Mouse (Mus musculus) heart, postnatal 14 days (tissue): ENCODE data around the gene Fn1. TPM values are rescaled to one million over a fixed set of nuclear protein-coding genes. Genes with fewer than 3 reads are reported as not detected.

Experiments used
- DNase-seq, 2 experiments: peaks; one replicate each; pipeline ENCODE4 v3.0.0; 2021 to 2022
- intact Hi-C: fragments of 180-260 bp; cut with DNase I; formaldehyde crosslinking; loops from one replicate; pipeline ENCODE4 v1.15.1; 2025
- long read RNA-seq, 2 experiments: library from polyadenylated mRNA; stranded (forward); transcript quantifications; one replicate each; pipeline ENCODE4 v2.0.0; 2021
- total RNA-seq, 2 experiments: library from RNA; stranded (reverse); gene quantifications; 2 replicates each; pipeline ENCODE4 v1.2.3; 2021

The Fn1 gene
- 100 to 1,000 TPM; 225 to 254 TPM for total RNA-seq
- long read RNA-seq, experiment 1, full-length matches to known transcripts = 16 of 63 reads
- long read RNA-seq, experiment 1, partial matches to known transcripts = 39 of 63 reads
- long read RNA-seq, experiment 1, other reads (novel, unspliced or antisense) = 8 of 63 reads
- long read RNA-seq, experiment 2, full-length matches to known transcripts = 16 of 49 reads
- long read RNA-seq, experiment 2, partial matches to known transcripts = 28 of 49 reads
- long read RNA-seq, experiment 2, other reads (novel, unspliced or antisense) = 5 of 49 reads

DNA sequence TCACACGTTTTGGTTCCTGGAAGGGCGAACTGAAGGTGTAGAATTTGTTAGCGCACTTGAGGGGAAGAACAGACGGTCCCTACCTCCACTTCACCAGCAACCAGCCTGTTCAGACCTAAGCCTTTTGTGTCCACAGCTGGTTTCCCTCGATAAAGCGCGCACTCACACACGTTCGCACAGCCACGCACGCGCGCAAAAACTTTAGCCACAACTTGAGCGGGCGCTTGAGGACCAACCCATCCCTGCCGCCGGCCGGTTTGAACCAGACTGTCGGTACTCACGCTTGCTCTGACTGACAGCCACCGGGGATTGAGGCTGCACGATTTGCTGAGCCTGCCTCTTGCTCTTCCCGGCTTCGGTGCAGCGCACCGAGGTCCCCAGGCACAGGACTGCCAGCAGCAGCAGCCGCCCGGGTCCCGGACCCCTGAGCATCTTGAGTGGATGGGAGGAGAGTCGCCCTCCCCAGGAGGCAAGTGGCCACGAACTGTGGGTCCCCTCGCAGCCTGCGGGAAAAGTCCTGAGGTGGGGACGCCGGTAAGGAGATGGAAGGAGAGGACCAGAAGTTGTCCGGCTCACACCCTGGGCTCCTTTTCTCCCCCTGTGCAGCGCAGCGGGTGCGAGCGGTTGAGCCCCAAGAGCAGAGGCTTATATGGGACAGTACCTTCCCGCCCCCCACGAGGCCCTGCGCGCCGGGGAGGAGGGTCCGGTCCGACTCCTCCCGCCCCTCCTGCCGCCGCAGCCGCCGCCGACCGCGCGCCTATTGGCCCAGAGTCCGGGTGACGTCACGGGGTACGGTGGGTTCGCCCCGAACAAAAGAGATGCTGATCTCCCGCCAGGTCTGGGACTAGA, at the start of gene Fn1:
Gene Fn1 (minus strand): TSS at position 650 of the 849 bp plus-strand sequence.
- intact Hi-C loops = loop anchor here (10.0 kb wide), 1 partner anchor 112 kb away; no protein-coding TSS in a partner anchor
- peak; percentile 93 to 95 for DNase-seq

DNA sequence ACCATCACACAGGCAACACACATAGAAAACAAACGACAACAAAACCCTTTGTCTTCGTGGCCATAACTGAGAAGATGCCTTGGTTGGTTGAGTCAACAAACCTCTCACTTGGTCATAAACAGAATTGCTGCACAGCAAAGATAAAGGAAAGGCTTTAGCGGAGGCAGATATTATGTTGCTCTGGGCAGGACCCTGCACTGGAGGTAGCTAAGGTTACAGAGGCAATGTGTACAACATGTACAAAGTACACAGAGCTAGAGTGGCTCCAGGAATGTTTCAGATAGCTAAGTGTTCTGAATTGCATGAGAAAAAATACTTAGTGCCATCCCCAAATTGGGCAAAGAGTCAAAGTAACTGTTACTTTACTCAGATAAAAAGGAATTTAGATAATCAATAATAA, 43.1 kb upstream of the Fn1 start:
- intact Hi-C loops = no loop called here
- no peak for DNase-seq

DNA sequence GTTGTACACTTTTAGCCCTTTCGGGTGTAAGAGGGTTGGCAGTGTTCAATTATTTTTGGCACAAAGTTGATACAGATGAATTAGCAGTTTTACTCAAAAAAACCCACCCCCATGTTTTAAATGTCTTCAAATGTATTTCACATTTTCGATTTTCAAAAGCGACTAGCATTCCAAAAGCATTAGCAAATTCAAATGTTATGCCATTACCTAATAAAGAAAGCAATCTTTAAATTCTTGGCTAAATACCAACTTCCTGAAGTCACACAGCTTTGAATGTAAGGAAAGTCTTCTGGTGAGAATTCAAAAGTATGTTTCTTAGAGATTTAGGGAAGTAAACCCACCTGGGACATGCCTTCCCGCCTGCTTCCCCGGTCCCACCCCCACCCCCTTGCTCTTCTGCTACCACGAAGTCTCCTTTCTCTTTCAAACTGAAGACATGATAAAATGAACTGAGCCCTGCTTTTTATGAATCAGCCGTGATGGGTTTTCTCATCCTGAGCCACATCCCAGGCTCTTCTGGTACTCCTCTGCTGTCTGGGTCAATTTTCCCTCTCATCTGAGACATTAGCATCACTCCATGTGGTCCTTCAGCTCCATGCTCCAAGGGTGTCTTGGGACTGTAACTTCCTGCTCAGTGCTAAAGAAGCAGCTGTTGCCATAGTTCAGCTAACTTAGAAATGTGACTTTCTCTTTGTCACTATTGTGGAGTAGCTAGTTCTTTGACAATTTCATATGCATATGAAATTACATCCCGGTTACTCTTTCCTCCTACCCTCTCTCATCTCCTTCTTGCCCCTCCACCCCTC, 38.7 kb upstream of the Fn1 start:
- DNase-seq = peak in 1 of 2 experiments; percentile 9
- intact Hi-C loops = no loop called here

DNA sequence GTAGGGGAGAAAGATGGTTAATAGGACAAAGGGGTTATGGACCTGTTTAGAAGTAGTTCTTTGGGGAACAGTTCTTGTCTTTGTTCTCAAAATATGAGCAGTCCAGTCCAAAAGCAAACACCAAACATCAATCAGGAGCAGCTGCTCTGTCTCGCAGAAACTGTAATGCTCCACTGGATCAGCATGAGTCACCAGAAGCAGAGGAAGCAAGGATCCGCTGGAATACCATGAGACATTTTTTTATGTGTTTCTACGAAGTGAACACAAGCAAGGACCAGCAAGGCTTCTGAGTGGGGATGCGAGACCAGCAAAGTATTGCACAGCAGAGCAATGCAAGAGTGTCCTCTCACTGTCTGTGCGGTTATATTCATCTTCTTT, 35.9 kb upstream of the Fn1 start:
- DNase-seq = no peak
- intact Hi-C loops = no loop called here

DNA sequence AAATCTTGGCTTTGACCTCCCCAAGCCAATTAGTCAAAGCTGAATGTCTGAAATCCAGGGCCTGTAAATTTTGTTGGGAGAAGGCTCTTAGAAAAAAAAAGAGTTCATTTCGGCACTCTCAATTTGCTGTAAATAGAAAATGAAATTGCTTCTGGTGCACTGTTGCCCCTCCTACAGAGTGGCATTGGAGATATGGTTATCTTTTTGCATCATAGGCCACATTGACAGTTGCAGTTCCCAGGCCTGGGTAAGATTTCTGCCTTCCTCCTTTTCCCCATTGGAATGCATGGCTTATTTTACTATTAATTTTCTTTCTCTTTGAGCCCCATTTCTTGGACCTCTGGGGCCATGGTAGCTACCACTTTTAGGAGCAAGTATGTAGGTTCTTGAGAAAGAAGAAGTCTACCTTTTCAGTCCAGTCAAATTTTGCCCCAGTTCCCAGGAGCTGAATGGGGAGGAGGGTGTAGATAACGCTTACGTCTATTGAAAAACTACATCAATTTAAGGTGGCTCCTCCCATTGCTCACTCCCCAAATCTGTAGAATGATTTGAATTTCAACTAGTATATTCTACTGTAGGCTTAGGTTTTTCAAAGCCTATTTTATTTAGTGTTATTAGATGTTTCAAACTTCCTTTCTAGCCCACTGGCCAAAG, 35.4 kb upstream of the Fn1 start:
- DNase-seq = no peak
- intact Hi-C loops = no loop called here

DNA sequence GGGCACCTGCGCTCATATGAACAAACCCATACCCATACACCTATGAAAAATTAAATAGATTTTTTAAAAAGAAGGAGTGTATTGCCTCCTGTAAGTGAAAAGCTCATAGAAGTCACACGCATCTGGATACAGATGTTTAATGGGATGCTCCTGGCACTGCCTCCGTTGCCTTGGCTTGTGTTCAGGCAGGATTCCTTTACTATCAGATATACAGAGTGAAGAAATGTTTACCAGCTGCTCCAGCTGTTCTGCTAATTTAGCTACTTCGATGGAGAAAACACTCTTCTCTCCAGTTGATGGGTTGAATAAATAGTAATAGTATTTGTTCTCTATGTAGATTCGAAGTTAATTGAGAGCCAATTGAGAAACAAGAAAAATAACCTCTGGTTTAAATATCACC, 33.8 kb upstream of the Fn1 start:
- peak; percentile 34 to 35 for DNase-seq
- intact Hi-C loops = no loop called here

DNA sequence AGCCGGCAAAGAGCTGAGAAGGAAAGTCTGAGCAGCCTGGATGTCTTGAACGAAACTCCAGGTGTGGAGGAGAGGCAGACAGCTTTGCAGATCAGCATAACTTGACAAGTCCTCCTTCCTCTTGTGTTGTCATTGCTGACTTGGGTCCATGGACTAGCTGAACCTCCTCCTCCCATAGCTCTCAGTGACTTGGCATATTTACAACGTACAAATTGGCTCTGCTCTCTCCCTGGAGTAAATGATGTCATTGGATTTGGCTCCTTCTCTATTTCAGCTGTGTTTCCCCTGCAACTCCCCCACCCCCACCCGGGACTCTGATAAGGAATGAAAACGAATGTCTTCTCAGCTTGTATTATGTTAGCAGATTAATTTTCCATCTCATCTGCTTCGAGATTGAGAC, 30.7 kb upstream of the Fn1 start:
- intact Hi-C loops = no loop called here
- peak; percentile 44 to 68 for DNase-seq

DNA sequence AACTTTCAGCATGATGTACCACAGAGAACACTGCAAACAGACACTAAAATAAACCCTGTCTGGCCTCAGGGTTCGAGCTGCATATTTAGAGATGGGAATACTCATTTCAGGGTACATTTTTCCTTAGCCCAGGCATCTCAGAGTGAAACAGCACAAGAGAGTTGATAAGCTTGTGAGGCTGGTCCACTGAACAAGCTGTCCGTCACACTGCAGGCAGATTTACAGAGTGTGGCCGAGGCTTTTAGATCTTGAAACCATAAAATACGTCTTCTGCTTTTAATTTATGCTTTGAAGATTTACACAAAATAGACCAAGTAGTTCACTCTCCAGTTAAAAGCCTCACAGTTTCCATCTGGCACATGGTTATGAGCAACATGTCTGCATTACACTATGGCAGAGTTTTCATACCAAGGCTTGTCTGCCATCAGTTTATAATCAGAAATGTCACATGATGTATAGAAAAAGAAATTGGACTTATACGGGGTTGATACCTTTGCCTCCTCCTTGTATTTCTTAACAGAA, 29.3 kb upstream of the Fn1 start:
- intact Hi-C loops = no loop called here
- DNase-seq = no peak

DNA sequence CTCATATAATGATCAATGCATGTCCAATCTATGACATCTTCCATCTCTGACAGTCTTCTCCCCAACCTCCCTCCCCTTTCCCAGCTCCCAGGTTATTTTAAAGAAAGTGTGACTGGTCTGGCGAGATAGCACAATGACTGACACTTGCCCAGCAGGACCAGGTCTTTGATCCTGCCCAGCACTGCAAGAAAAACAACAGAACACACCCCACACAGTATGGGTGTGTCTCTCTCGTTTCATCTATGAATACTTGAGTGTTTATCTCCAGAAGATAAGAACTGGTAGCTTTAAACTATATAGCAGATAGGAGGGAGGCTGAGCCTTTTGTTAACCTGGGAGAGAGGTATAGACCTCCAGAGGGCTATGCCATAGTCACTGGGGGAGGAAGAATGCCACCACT, 28.3 kb upstream of the Fn1 start:
- DNase-seq = no peak
- intact Hi-C loops = no loop called here

DNA sequence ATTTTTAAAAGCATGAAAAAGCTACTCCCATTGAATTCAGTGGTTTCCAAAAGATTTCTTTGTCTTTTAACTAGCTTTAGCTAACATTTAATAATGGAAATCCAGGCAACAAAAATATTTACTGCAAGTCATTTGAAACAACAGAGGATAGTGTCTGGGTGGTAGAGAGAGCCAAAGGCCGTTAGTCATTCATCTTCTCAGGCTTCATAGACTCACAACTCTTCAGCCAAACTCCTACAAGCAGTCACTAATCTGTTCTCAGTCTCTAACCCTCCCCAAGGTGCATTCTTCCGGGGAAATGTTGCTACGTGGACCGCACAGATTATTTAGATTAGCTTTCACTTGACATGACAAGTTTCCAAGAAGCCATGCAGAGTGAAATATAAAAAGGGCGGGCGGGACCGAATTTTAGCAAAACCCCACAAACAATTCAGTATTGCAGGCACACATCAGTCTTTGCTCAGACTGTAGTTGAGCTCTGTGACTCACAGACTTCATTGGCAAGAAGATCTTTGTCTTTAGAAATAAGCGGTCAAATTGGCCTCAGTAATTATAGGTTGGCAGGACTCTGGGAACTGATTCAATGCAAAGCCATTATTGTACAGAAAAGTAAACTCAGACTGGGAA, 27.2 kb upstream of the Fn1 start:
- intact Hi-C loops = no loop called here
- DNase-seq = no peak

DNA sequence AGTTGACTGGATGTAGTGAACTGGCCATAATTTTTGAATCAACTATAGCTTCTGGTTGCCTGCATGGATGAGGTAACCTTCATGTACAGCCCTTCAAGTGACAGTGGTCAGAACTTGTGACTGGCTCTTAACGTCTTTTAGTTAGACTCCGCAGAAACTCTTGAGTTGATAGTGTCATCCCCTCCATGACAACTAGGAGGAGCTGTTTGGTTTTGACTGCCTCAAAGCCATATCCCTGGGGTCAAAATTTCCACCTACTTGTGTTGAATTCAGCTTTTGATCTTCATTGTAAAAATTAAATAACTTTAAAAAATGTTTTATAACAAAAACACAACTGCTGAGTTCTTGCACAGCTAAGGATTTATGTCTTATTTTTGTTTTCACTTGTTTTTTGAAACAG, 22.4 kb upstream of the Fn1 start:
- peak in 1 of 2 experiments; percentile 19 for DNase-seq
- intact Hi-C loops = no loop called here

DNA sequence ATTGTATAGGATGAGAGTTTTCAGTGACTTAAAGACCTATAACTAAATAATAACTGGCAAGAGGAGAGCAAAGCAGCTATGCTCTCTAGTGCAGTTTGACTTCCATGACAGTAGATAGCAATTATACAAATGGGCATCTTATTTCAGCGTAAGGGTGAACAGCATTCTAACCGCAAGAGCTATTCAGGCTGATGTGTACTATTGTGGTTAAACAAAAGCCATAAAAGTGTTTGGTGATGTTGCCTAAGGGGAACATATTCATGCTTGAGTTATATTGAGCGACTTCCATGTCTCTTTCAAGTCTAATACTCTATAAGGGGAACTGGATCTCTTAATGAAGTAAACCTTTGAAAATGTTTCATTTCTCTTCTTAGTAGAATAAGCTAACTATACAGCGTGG, 21.3 kb upstream of the Fn1 start:
- intact Hi-C loops = no loop called here
- DNase-seq = no peak

DNA sequence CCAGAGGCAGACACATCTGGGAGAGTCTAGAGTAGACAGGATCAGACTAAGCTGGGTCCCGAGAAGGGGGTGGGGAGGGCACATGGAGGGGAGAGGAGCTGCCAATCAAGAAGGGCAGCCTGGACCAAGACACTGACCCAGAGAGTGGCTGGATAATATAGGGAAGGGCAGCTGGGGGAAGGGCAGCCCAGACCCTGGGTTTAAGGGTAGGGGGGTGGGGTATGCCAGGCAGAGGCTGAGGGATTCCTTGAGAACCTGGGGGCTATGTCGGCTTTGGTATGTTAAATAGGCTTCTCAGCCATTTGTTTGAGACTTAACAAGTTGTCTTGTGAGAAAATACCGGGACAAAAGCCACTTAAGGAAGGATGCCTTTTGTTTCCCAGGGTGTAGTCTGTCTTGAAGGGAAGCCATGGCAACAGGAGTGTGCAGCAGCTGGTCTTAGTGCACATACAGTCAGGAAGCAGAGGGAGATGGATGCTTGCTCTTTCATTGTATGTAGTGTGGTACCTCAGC, 20.5 kb upstream of the Fn1 start:
- DNase-seq = no peak
- intact Hi-C loops = no loop called here

DNA sequence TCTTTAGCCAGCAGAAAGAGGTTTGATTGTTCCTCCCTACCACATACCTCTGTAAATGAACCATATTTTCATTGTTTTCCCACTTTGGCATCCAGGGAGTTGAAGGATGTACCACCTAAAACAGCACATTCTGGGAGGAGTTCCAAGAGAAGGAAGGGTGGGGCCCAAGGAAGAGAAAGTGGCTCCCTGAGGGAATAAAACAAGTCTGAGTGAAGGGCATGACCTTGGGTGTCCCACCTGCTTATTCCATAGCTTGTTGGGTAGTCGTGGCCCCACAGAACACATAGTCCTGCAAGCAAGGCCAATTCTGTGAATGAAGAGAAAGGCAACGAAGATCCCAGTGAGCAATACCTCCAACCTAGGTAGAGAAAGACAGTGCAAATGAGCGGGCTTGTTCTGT, 19.3 kb upstream of the Fn1 start:
- DNase-seq = no peak
- intact Hi-C loops = no loop called here

DNA sequence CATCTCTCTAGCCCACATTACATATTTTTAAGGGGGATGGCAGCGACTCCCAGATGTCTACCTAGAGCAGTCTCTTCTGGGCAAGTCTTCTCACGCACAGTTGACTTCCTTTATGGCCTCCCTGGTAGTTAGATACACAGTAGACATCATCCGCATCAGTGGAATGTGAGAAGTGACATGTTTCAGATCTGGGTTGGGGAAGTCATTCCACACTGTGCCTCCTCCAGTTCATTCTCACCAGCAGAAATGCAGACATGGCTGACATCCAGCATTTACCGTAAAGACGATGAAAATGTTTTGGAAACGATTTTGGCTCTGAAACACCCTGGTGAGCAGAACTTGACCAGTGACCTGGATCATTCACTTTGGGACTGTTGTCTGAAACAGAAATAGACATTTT, 10.2 kb upstream of the Fn1 start:
- DNase-seq = no peak
- intact Hi-C loops = no loop called here

DNA sequence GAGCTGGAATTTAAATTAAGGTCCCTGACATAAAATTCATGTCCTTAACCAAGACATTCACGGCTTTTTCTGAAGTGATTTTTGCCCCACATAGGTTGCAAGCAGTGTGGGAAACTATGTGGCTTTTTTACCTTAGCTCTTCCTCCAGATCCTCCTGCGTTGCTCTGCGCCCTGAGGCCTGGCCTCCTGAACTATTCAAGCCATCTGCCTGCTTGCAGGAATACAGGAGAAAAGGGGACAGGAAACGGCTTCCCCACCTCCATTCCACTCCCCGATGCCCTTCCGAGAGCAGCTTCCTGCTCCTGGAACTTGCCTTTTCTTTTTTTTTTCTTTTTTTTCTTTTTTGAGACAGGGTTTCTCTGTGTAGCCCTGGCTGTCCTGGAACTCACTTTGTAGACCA, 5.6 kb upstream of the Fn1 start:
- DNase-seq = no peak
- intact Hi-C loops = loop anchor here (10.0 kb wide), 1 partner anchor 106 kb away; no protein-coding TSS in a partner anchor

DNA sequence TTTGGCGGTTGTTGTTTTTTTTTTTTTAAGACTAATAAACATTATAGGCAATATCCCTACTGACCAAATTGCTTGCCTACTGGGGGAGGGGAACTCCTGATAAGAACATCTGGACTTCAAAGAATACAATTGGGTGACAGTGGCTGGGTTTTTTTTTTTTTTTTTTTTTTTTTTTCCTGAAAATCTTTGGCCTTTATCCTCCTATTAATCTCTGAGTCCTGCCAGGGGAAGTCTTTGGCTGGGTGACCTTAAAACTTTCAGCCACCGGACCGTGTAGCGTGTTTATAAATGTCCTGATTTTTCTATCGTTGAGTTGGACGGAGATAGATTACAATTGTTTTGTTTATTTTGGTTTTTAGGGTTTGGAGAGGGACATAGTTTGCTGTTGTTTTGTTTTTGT, 3.3 kb upstream of the Fn1 start:
- intact Hi-C loops = loop anchor here (10.0 kb wide), 1 partner anchor 108 kb away; no protein-coding TSS in a partner anchor
- no peak for DNase-seq

DNA sequence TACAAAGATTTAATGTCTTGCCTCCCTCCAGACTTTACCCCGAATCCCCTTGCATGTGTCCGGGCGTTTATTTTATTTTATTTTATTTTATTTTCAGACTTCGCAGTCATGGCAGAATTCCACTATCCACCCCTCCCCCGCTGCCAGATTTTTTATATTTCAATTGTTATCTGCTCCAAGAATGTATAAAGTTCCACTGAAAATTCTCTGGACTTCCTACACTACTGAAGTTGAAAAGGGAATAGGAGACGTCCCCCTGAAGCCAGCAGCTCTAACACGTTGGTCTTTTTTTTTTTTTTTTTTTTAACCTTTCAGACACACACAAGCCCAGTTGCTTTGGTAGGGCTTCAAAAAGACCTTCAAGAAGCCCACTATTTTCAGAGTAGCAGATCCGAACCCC, 1.2 kb upstream of the Fn1 start:
- intact Hi-C loops = loop anchor here (10.0 kb wide), 1 partner anchor 111 kb away; no protein-coding TSS in a partner anchor
- DNase-seq = no peak

DNA sequence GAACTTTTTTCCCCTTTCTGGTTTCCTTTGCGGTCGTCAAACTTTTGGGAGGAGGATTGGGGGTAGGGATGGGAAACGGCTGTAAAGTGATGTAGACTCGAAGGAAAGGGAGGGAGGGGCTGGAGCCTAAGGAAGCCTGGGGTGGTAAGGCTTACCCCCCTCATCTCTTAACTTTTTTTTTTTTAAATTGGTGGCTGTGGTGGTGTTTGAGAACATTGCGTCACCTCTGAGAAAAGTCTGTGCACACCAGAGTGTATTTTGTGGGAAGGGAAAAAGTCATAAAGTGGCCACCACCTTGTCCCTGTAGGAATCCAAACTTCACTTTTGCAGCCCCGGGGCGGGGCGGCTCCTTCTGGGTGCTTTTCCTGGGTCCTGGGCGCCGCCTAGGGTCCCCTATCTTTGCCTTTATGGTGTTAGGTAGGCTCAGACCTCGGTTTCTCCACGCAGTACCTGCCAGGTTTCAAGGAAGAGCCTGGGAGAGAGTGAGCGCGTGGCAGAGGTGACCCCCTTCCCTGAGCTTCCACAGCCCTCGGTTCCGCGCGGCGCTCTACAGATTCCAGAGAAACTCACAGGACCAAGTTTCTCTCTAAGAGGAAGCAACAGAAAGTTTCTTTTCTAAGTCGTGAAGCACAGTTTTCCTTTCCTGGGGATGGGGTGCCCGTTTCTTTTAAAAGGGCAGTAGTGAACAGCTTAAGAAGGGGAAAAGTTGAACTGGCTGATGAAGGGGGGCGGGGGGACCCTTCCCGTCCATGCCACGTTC, 580 bp upstream of the Fn1 start:
- intact Hi-C loops = loop anchor here (10.0 kb wide), 1 partner anchor 111 kb away; no protein-coding TSS in a partner anchor
- DNase-seq = peak; percentile 31 to 40
